Mouse (Mus musculus) lung, adult 2 months (tissue): ENCODE measurements around the gene Vps13d. TPM values are rescaled to one million over a fixed set of nuclear protein-coding genes. Genes with fewer than 3 reads are reported as not detected.

Source experiments
- DNase-seq: peaks from one replicate; pipeline ENCODE4 v3.0.0; 2022
- H3K4me1 ChIP-seq: fragments of 200-500 bp; 2 replicates; pipeline ENCODE4 v1.6.1; 2011; ENCODE audit warnings: low read length; ENCODE audit not compliant: control insufficient read depth, insufficient read depth
- H3K4me3 ChIP-seq: fragments of 200-500 bp; replicated peaks from 2 replicates; pipeline ENCODE3; 2011; ENCODE audit warnings: low read depth, mild to moderate bottlenecking, control low read depth, low read length; ENCODE audit errors: extremely low read depth
- CTCF ChIP-seq: fragments of 200-500 bp; IDR thresholded peaks from 2 replicates; pipeline ENCODE4 v1.5.1; 2011; ENCODE audit warnings: mild to moderate bottlenecking, low read length, control low read depth; ENCODE audit not compliant: insufficient read depth
- POLR2A ChIP-seq: fragments of 200-500 bp; IDR thresholded peaks from 2 replicates; pipeline ENCODE4 v1.6.1; 2011; ENCODE audit warnings: low read depth, mild to moderate bottlenecking, control low read depth, low read length, borderline replicate concordance; ENCODE audit errors: extremely low read depth
- WGBS: fragments of 180-500 bp; shearing (Covaris S2); methylation state at CpG from one replicate; pipeline ENCODE4 v1.1.7; 2018; 5-methylcytosine and 5-hydroxymethylcytosine counted together
- polyA plus RNA-seq: library from polyadenylated mRNA; depleted of rRNA; stranded (reverse); fragments of >200 nt; gene quantifications from 2 replicates; pipeline ENCODE4 v1.2.3, GENCODE M21; 2012

Vps13d gene
- polyA plus RNA-seq, 1 experiment, result 15.7 TPM

- 18% methylated on average over 9 of the region's 9 CpGs for WGBS
- H3K4me3 ChIP-seq, result no peak overlapping the region
- H3K4me1 ChIP-seq, result peaks cover 18% of the 10 kb centered on the region
- TF ChIP-seq CTCF (no peak), POLR2A (no peak)
- peak; percentile 79 for DNase-seq
These were observed 245.1 kb downstream of the Vps13d start for GRCm38 (mm10) chr4:144949441-144950326.

DNA sequence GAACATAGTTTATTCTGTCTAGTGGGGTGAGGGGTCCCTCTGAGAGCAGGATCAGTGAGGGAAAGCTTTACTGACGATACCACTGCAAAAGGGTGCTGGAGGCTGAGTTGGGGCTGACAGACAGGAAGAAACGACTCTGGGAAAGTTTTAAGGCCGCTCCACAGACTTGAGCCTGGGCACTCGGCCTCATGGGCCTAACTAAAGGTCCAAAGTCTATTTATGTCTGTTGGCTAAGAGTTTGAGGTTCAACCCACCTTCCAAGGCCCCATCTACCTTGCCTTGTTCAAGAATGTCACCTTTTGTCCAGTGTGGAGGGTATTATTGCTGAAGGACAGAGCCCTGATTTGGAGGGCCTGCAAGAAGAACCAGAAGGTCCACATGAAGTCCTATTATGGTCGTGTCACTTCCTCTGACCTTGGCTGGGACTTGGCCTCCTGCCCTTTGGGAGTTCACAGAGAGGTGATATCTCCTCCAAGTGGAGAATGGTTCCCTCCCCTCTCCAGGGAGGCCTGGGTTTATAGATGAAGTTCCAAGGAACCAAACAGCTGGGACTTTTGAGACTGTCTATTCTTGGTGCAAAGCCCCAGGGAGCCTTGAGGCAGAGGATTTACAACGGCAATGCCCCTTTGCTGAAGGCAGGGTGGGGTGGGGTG, 246.9 kb downstream of the Vps13d start:
- peak; percentile 64 for DNase-seq
- TF ChIP-seq CTCF, result no peak
- Histone ChIP-seq H3K4me3 (no peak overlapping the region), H3K4me1 (peaks cover 18% of the 10 kb centered on the region)
- 48% methylated on average over 6 of the region's 6 CpGs for WGBS

GRCm38 (mm10) chr4:144943273-144943672, 251.5 kb downstream of the Vps13d start:
- TF ChIP-seq CTCF, result no peak
- TF ChIP-seq POLR2A, result no peak
- Histone ChIP-seq H3K4me3 (no peak overlapping the region), H3K4me1 (peaks cover 1% of the 10 kb centered on the region; the same call in 1 of the 2 replicates)
- WGBS, result 69% methylated on average over 5 of the region's 5 CpGs
- DNase-seq, result no peak

DNA sequence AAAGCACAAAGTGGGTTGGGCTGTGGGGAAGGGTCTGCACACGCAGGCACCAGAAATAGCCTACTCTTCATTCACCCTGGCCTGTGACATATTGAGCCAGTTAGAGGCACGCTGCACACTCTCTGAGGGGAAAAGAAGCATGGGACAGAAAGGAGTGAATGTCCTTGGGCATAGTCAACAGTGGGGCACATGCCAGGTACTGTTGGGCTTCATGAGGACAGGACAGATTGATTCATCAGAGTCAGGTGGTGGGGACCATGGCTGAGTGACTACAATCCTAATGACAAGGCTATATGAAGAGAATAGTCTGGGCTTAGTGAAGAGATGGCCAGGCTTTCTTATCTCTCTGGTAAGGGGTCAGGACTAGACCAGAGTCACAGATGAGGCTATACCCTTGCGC, 252.4 kb downstream of the Vps13d start:
- DNase-seq, result no peak
- Histone ChIP-seq H3K4me1 (no peaks in the 10 kb centered on the region), H3K4me3 (no peak overlapping the region)
- 99% methylated on average over 3 of the region's 3 CpGs for WGBS
- TF ChIP-seq CTCF (no peak), POLR2A (no peak)

DNA sequence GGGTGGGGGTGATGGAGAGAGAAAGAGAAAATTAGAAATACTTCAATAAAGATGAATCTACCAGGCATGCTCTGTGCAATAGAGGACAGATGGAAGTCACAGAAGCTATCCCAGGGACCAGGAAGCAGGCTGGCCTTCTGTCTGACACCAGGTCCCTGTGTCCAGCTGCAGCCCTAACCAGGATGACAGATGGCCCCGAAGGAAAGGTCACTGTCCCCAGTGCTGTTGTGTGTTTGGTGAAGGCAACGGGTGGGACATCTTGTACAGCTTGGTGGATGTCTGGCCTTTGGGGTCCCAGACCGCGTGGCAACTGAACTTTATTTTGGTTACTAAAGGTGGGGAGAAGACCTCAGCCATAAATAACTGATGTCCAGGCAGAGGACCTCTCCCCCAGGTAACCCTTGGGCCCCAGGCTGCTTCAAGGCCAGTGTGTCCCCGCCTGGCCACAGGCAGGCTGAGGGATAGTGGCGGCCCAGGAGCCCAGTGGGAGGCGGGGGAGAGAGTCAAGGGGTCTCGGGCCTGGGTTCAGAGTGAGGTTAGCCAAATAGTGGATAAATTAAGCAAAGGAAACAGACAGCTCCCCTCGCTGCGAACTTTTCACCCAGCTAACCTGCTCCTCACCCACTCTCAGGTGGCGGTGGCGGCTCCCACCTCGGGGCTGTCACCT, 253.9 kb downstream of the Vps13d start:
- 80% methylated on average over 13 of the region's 13 CpGs for WGBS
- no peak for DNase-seq
- TF ChIP-seq POLR2A (no peak), CTCF (no peak)
- no peaks in the 10 kb centered on the region for H3K4me1 ChIP-seq
- H3K4me3 ChIP-seq, result no peak overlapping the region

DNA sequence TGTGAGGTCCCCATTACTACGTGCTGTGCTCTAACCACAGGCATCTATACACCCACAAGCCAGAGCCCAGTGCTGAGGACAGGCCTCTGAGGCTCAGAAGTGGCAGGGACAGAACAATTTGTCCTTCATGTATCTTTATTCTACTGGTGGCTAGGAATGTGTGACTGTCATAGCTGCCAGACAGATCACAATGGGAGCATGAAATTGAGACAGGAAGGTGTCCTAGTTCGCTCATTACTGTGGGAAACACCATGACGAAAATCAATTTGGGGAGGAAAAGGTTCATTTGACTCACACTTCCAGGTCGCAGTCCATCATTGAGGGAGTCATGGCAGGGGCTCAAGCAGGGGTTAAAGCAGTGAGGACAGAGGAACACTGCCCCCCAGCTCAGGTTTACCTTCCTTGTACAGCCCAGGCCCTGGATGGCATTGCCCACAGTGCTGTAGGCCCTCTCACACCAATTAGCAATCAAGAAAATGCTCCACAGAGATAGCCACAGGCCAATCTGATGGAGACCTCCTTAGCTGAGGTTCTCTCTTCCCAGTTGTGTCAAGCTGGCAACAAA, 254.9 kb downstream of the Vps13d start:
- DNase-seq, result no peak
- TF ChIP-seq POLR2A, result no peak
- no peak for TF ChIP-seq CTCF
- Histone ChIP-seq H3K4me3 (no peak overlapping the region), H3K4me1 (no peaks in the 10 kb centered on the region)
- WGBS, result 91% methylated on average over 4 of the region's 4 CpGs

- Histone ChIP-seq H3K4me1 (no peaks in the 10 kb centered on the region), H3K4me3 (no peak overlapping the region)
- TF ChIP-seq CTCF, result no peak
- no peak for TF ChIP-seq POLR2A
- WGBS, result 86% methylated on average over 3 of the region's 3 CpGs
- DNase-seq, result no peak
These were observed 258.1 kb downstream of the Vps13d start for GRCm38 (mm10) chr4:144936563-144937154.

- 47% methylated on average over 1 of the region's 1 CpGs for WGBS
- DNase-seq, result no peak
- TF ChIP-seq POLR2A, result no peak
- TF ChIP-seq CTCF, result no peak
These were observed 260.3 kb downstream of the Vps13d start for GRCm38 (mm10) chr4:144934501-144934900.

DNA sequence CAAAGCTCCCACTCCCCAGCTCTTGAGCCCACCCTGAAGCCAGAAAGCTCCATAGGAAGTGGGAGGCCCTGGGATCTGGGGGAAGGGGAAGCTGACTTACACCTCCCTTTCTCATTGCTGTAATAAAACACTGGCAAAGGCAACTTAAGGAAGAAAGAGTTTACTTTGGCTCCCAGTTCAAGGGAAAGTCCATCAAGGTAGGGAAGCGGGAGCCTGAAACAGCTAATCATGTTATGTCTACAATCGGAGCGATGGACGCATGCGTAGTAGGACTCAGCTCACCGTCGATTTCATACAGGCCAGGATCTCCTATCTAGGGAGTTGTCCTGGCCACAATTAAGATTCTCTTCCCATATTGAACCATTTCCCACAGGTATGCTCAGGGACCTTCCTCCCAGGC, 263.6 kb downstream of the Vps13d start:
- 48% methylated on average over 7 of the region's 7 CpGs for WGBS
- TF ChIP-seq POLR2A (no peak), CTCF (no peak)
- DNase-seq, result no peak
- Histone ChIP-seq H3K4me3 (no peak overlapping the region), H3K4me1 (peaks cover 12% of the 10 kb centered on the region)

More at GRCm38 (mm10) chr4:144934501-144934900, 260.3 kb downstream of the Vps13d start:
- H3K4me3 ChIP-seq, result no peak overlapping the region
- H3K4me1 ChIP-seq, result peaks cover 11% of the 10 kb centered on the region
